ENCODE assay signal across 21 mouse cellular contexts in the genomic region with DNA sequence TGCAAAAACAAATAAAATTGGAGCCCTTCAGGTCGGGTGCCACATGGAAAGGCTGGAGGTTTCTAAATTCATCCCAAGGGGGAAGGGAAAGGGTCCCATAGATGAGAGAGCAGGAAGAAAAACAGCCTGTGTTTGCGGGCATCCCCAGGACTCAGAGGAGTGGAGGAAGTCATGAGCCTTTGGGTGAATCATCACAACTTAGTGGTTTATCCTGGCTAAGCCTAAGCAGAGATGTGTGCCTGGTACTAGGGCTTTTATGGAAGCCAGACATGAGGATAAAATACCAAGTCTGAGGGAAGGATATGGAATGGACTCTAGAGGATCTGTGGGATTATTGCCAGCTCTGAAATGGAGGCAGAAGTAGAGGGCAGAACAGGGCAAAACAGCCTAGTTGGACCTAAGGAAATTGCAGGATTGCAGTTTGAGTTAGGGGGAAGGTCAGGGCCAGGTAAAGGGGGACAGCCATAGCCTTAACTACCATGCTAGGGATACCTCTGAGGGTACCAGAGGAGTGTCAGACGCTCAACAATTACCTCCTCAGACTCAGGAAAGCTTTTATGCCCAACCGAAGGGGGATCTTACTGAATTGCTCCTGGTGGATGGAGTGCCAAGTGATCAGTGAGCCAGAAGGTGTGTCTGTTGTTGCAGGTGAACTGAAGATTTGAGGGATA. TPM values are rescaled to one million over a fixed set of nuclear protein-coding genes. Genes with fewer than 3 reads are reported as not detected.
"Had no signal": no experiment of that assay in that cellular context is flagged by ENCODE, and none has a peak within 500 bp of the region (broad histone marks: within the 10 kb centered on the region; RNA-seq: fewer than 3 reads in every experiment).

No protein-coding gene starts in this region.

- ATAC-seq: intestine, postnatal 0 days; lung, postnatal 0 days; midbrain, embryonic 15.5 days had no signal

- H3K27me3 ChIP-seq: midbrain, embryonic 12.5 days; midbrain, embryonic 15.5 days; neural tube, embryonic 13.5 days; stomach, embryonic 15.5 days had no signal

- H3K9me3 ChIP-seq: midbrain, embryonic 12.5 days; midbrain, embryonic 15.5 days; neural tube, embryonic 13.5 days; stomach, embryonic 15.5 days had no signal

- H3K4me1 ChIP-seq: midbrain, embryonic 12.5 days; midbrain, embryonic 15.5 days; neural tube, embryonic 13.5 days; stomach, embryonic 15.5 days had no signal

- H3K27ac ChIP-seq: kidney, postnatal 0 days; layer of hippocampus, adult 2 months; left cerebral cortex, adult 2 months; macrophage; midbrain, embryonic 12.5 days; midbrain, embryonic 15.5 days; neural tube, embryonic 13.5 days; stomach, embryonic 15.5 days had no signal

- H3K9ac ChIP-seq: lung, embryonic 14.5 days; midbrain, embryonic 12.5 days; midbrain, embryonic 15.5 days; neural tube, embryonic 13.5 days; stomach, embryonic 15.5 days had no signal

- H3K4me2 ChIP-seq: lung, embryonic 14.5 days; midbrain, embryonic 12.5 days; midbrain, embryonic 15.5 days; neural tube, embryonic 13.5 days; stomach, embryonic 15.5 days had no signal

- H3K4me3 ChIP-seq: layer of hippocampus, adult 2 months; left cerebral cortex, adult 2 months; midbrain, embryonic 12.5 days; midbrain, embryonic 15.5 days; myocyte; neural tube, embryonic 13.5 days; stomach, embryonic 15.5 days had no signal

- DNase-seq: kidney, adult 2 months; kidney, postnatal 25 days; layer of hippocampus, adult 9-11 months; layer of hippocampus, postnatal 36 days; lung, embryonic 14.5 days; right cerebral cortex, postnatal 14 days; right cerebral cortex, postnatal 4 days; thymus, postnatal 36 days had no signal

- H3K36me3 ChIP-seq: midbrain, embryonic 12.5 days; midbrain, embryonic 15.5 days; neural tube, embryonic 13.5 days; stomach, embryonic 15.5 days had no signal

RNA-seq across cellular contexts. Expression of a gene that starts 4.0 kb away (rescaled TPM):
- total RNA-seq: megakaryocyte, adult 5-6 weeks; neutrophil, adult 5-6 weeks had no signal
